Mouse (Mus musculus) ES-Bruce4 (cell line): Measurements from ENCODE around the gene Arsb.

Source experiments
- CTCF ChIP-seq: IDR thresholded peaks from one replicate; pipeline ENCODE4 v1.8.1; 2011; ENCODE audit warnings: low read depth, low read length
- POLR2A ChIP-seq: IDR thresholded peaks from one replicate; pipeline ENCODE4 v1.8.1; 2011; ENCODE audit warnings: low read length; ENCODE audit not compliant: insufficient read depth

GRCm38 (mm10) chr13:93972423-93972822, 201.0 kb downstream of the Arsb start:
- TF ChIP-seq POLR2A (no peak), CTCF (no peak)
